Mouse (Mus musculus) megakaryocyte, adult 5-6 weeks (primary cell): ENCODE measurements around the gene Fpr-rs4. TPM values are rescaled to one million over a fixed set of nuclear protein-coding genes. Genes with fewer than 3 reads are reported as not detected.
A peak's percentile ranks its signal among the peaks of the same experiment; 100 is the strongest.
"Not testable (repeated sequence)": the region's sequence is repeated elsewhere in the genome, so short reads cannot be mapped to it uniquely, and the experiment has no call there.

Experiments used
- ATAC-seq: 2 replicates; pipeline ENCODE4 v1.8.0; 2016; ENCODE audit warnings: mild to moderate bottlenecking, inconsistent platforms; ENCODE audit not compliant: poor library complexity, severe bottlenecking
- total RNA-seq, 2 experiments: library from RNA; stranded (forward) in 1 of 2; stranded (reverse) in 1 of 2; fragments of 153-499, 151-499 nt in 1 of 2; fragments of 221-1000, 200-1000 nt in 1 of 2; gene quantifications; 2 replicates each; pipeline versions ENCODE4 v1.2.3 to v1.2.4; 2015 to 2017

Gene Fpr-rs4
- total RNA-seq (2015) (not detected in 2 replicates), total RNA-seq (2017) (not detected in 2 replicates)

- ATAC-seq, result no peak
These were observed at the start of gene Fpr-rs4 for GRCm38 (mm10) chr17:18021433-18021832. TSS of gene Fpr-rs4 (plus strand) at chr17:18021733.

DNA sequence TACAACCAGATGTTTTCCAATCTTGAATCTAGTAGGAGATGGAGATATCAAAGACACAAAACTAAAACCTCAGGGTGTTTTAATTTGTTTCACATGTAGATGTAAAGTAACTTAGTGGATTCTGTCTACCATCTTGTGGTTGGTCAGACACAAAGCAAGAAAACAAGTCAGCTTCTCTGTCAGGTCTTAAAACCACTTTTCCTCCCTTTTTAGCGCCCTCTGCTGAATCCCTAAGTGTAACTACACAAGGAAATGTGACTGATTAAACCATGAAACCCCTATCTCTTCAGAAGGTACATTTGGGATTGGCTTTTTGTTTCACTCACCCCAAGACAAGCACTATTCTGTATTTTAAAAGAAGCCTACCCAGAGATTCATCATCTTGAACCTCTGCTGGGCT lies 48.1 kb upstream of the Fpr-rs4 start:
- ATAC-seq, result peak; percentile 93

GRCm38 (mm10) chr17:17981232-17981631 lies 40.3 kb upstream of the Fpr-rs4 start:
- not testable (repeated sequence) for ATAC-seq

- ATAC-seq, result no peak
These were observed 16.8 kb upstream of the Fpr-rs4 start for GRCm38 (mm10) chr17:18004752-18005151.

DNA sequence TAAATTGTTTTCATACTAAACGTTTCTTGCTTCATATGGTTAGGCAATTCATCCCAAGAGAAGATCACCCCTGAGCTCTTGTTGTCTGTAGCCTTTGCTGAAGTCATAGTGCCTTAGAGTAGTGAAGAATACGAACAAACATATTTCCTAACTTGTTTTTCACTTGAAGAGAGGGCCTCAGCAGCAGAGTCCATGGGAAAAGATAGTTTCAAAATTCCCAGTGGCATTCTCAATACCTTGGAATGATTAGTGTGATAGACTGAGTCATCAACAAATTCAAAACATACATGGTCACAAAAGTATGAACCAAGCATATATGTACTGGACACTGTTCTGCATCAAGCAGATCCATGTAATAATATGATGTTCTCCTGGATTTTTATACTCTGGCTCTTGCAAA lies 27.6 kb downstream of the Fpr-rs4 start, which contains the start of gene Vmn2r124:
Gene Vmn2r124 (plus strand): TSS at position 301 of the 400 bp plus-strand sequence.
- no peak for ATAC-seq

Other genes with a start within 250 kb of the Fpr-rs4 start
- 7.5 and 10.1 TPM in 2 replicates for gene Spaca6, start 194.6 kb upstream of the Fpr-rs4 start, total RNA-seq (2015)
- 1.9 TPM in 1 of 2 replicates, not detected in the other for gene Spaca6, start 194.6 kb upstream of the Fpr-rs4 start, total RNA-seq (2017)
- gene Has1, start 166.5 kb upstream of the Fpr-rs4 start, total RNA-seq (2015), result not detected in 2 replicates
- not detected in 2 replicates for gene Has1, start 166.5 kb upstream of the Fpr-rs4 start, total RNA-seq (2017)
- gene Fpr1, start 137.8 kb upstream of the Fpr-rs4 start, total RNA-seq (2015), result 65.4 and 74.3 TPM in 2 replicates
- 53.9 and 57.5 TPM in 2 replicates for gene Fpr1, start 137.8 kb upstream of the Fpr-rs4 start, total RNA-seq (2017)
- gene Fpr2, start 133.9 kb upstream of the Fpr-rs4 start, total RNA-seq (2015), result 335 and 343 TPM in 2 replicates
- gene Fpr2, start 133.9 kb upstream of the Fpr-rs4 start, total RNA-seq (2017), result 80.8 and 91.0 TPM in 2 replicates
- gene Fpr3, start 133.9 kb upstream of the Fpr-rs4 start, total RNA-seq (2015), result not detected in 2 replicates
- not detected in 2 replicates for gene Fpr3, start 133.9 kb upstream of the Fpr-rs4 start, total RNA-seq (2017)
- not detected in 2 replicates for gene Vmn2r124, start 27.7 kb downstream of the Fpr-rs4 start, total RNA-seq (2015)
- gene Vmn2r124, start 27.7 kb downstream of the Fpr-rs4 start, total RNA-seq (2017), result not detected in 2 replicates
- not detected in 2 replicates for gene Vmn2r91, start 63.3 kb downstream of the Fpr-rs4 start, total RNA-seq (2015)
- not detected in 2 replicates for gene Vmn2r91, start 63.3 kb downstream of the Fpr-rs4 start, total RNA-seq (2017)
- not detected in 2 replicates for gene Vmn2r92, start 130.2 kb downstream of the Fpr-rs4 start, total RNA-seq (2015)
- gene Vmn2r92, start 130.2 kb downstream of the Fpr-rs4 start, total RNA-seq (2017), result not detected in 2 replicates